Mouse (Mus musculus): Measurements from ENCODE around the gene Mrgprb2. TPM values are rescaled to one million over a fixed set of nuclear protein-coding genes. Genes with fewer than 3 reads are reported as not detected.

The Mrgprb2 gene
- polyA plus RNA-seq (2017; shearing (Covaris generic)) = not detected

GRCm38 (mm10) chr7:48557986-48558385 is at the start of gene Mrgprb2:
Mrgprb2 (minus strand) TSS chr7:48558086.

Other genes with a start within 250 kb of the Mrgprb2 start
- not detected for gene Mrgprb8, start 169.6 kb downstream of the Mrgprb2 start, polyA plus RNA-seq (2017; shearing (Covaris generic))
- 0.21 TPM for gene Mrgprb1, start 101.7 kb downstream of the Mrgprb2 start, polyA plus RNA-seq (2017; shearing (Covaris generic))
- gene Mrgprx2, start 58.8 kb downstream of the Mrgprb2 start, polyA plus RNA-seq (2017; shearing (Covaris generic)) = 0.06 TPM
- gene Mrgprb3, start 85.7 kb upstream of the Mrgprb2 start, polyA plus RNA-seq (2017; shearing (Covaris generic)) = not detected
- 35.2 TPM for gene Zdhhc13, start 230.9 kb upstream of the Mrgprb2 start, polyA plus RNA-seq (2017; shearing (Covaris generic))